Mouse (Mus musculus) stomach, embryonic 16.5 days (tissue): ENCODE results near the gene Kcnk12. TPM values are rescaled to one million over a fixed set of nuclear protein-coding genes. Genes with fewer than 3 reads are reported as not detected.

Experiments used
- ATAC-seq: fragments of 200-750 bp; cut with Nextera tagmentation; 2 replicates; pipeline ENCODE4 v1.8.0; 2017; ENCODE audit warnings: moderate number of reproducible peaks, moderate TSS enrichment; ENCODE audit not compliant: insufficient read depth, low FRiP score
- H3K27ac ChIP-seq: fragments of 300-500 bp; sonication (generic); 2 replicates; pipeline ENCODE4 v1.5.1; 2014; ENCODE audit warnings: low read length
- H3K27me3 ChIP-seq: fragments of 300-500 bp; sonication (generic); 2 replicates; pipeline ENCODE4 v1.6.1; 2014; ENCODE audit warnings: low read length, control low read depth, mixed read lengths; ENCODE audit not compliant: control insufficient read depth, insufficient read depth
- H3K36me3 ChIP-seq: fragments of 300-500 bp; sonication (generic); 2 replicates; pipeline ENCODE4 v1.6.1; 2014; ENCODE audit warnings: low read length; ENCODE audit not compliant: control insufficient read depth, insufficient read depth
- H3K4me1 ChIP-seq: fragments of 300-500 bp; sonication (generic); 2 replicates; pipeline ENCODE4 v1.6.1; 2014; ENCODE audit warnings: low read length, control low read depth, mixed read lengths; ENCODE audit not compliant: control insufficient read depth, insufficient read depth
- H3K4me2 ChIP-seq: fragments of 300-500 bp; sonication (generic); 2 replicates; pipeline ENCODE4 v1.6.1; 2014; ENCODE audit warnings: low read depth, low read length, mixed read lengths
- H3K4me3 ChIP-seq: fragments of 300-500 bp; sonication (generic); replicated peaks from 2 replicates; pipeline ENCODE4 v1.5.1; 2014; ENCODE audit warnings: mild to moderate bottlenecking, low read length
- H3K9ac ChIP-seq: fragments of 300-500 bp; sonication (generic); 2 replicates; pipeline ENCODE4 v1.6.1; 2014; ENCODE audit warnings: low read length
- H3K9me3 ChIP-seq: fragments of 300-500 bp; sonication (generic); replicated peaks from 2 replicates; pipeline ENCODE4 v1.6.1; 2016; ENCODE audit warnings: low read length, control low read depth; ENCODE audit not compliant: control insufficient read depth
- WGBS: fragments of 180-500 bp; shearing (Covaris S2); extraction: QIAGEN DNeasy Blood & Tissue Kit; methylation state at CpG from one replicate; pipeline ENCODE4 v1.1.7; 2014; 5-methylcytosine and 5-hydroxymethylcytosine counted together
- polyA plus RNA-seq: library from polyadenylated mRNA; unstranded; fragments of >200 nt; fragmentation: Nextera tagmentation; extraction: Ambion mirVana; gene quantifications from 2 replicates; pipeline ENCODE4 v1.2.1, GENCODE M21; 2015

Kcnk12 gene
- polyA plus RNA-seq, 1 experiment from 2014 or later = not detected

- Histone ChIP-seq H3K4me1 (no peaks in the 10 kb centered on the region), H3K4me3 (no peak overlapping the region), H3K9me3 (no peaks in the 10 kb centered on the region), H3K4me2 (no peak overlapping the region), H3K9ac (no peak overlapping the region), H3K36me3 (no peaks in the 10 kb centered on the region), H3K27ac (no peak overlapping the region), H3K27me3 (no peaks in the 10 kb centered on the region)
- 89% methylated on average over 8 of the region's 8 CpGs for WGBS
- no peak for ATAC-seq
These were observed 22.8 kb downstream of the Kcnk12 start for GRCm38 (mm10) chr17:87774982-87775381.

DNA sequence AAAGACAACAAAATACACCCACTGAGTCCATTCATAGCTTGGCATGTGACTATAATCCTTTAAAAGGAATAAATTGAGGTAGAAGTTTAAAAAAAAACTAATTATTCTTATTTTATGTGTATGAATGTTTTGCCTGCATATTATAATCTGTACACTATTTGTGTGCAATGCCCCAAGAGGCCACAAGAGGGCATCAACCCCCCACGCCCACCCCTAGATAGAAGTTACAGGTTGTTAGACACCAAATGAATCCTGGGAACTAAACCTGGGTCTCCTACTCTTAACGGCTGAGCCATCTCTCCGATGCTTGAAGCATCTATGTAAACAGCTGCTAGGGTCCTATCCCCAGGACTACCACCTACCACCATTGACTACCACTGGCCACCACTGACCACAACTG is 24.6 kb downstream of the Kcnk12 start:
- no peak overlapping the region for H3K4me3 ChIP-seq
- ATAC-seq = no peak
- 76% methylated on average over 3 of the region's 3 CpGs for WGBS

DNA sequence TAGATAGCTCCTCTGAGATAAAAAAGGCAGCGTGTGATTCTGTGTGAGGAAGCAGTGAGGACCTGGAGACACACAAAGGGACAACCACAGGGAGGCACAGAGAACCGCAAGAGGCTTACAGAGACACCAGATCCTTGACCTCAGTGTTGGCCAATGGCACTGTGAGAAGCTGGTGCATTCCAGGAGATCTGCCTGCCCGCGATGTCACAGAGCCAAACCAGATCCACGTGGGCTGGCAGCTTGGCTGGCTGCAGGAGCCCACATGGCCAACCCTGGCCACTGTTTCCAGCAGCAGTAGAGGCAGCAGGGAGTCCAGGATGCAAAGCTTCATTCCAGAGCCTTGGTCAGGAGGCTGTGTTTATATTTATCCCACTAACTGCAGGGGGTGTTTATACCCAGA is 27.0 kb downstream of the Kcnk12 start:
- H3K27me3 ChIP-seq = no peaks in the 10 kb centered on the region
- WGBS = 48% methylated on average over 5 of the region's 5 CpGs
- no peak for ATAC-seq

More for the DNA sequence above, 24.6 kb downstream of the Kcnk12 start:
- Histone ChIP-seq H3K27ac (no peak overlapping the region), H3K4me1 (no peaks in the 10 kb centered on the region), H3K4me2 (no peak overlapping the region), H3K27me3 (no peaks in the 10 kb centered on the region), H3K9me3 (no peaks in the 10 kb centered on the region), H3K36me3 (no peaks in the 10 kb centered on the region), H3K9ac (no peak overlapping the region)

GRCm38 (mm10) chr17:87766888-87767287 is 30.9 kb downstream of the Kcnk12 start:
- Histone ChIP-seq H3K9ac (no peak overlapping the region), H3K4me2 (no peak overlapping the region), H3K4me3 (no peak overlapping the region), H3K9me3 (no peaks in the 10 kb centered on the region), H3K27ac (no peak overlapping the region), H3K27me3 (no peaks in the 10 kb centered on the region), H3K4me1 (no peaks in the 10 kb centered on the region), H3K36me3 (no peaks in the 10 kb centered on the region)
- 86% methylated on average over 6 of the region's 6 CpGs for WGBS
- ATAC-seq = no peak

More for the DNA sequence above, 27.0 kb downstream of the Kcnk12 start:
- Histone ChIP-seq H3K4me2 (no peak overlapping the region), H3K36me3 (no peaks in the 10 kb centered on the region), H3K9ac (no peak overlapping the region), H3K9me3 (no peaks in the 10 kb centered on the region), H3K4me1 (no peaks in the 10 kb centered on the region), H3K4me3 (no peak overlapping the region), H3K27ac (no peak overlapping the region)

DNA sequence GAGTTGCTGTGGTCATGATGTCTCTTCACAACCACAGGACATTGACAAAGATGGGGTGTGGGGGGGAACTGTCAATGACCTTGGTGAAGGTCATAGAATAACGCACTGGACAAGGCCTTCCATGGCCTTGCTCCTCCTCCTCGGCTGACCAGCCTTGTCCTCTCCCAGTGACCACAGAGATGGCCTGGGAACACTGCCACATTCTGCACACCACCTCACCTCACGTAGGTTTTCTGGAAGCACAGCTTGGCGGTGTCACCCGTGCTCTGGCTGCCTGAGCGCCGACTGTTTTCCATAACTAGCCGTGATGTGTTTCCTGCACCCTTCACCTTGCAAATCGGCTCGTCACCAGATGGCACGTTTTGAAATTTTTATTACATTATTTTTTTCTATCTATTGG is 32.8 kb downstream of the Kcnk12 start:
- H3K27ac ChIP-seq = no peak overlapping the region
- no peak overlapping the region for H3K9ac ChIP-seq
- no peak overlapping the region for H3K4me2 ChIP-seq
- no peaks in the 10 kb centered on the region for H3K9me3 ChIP-seq
- H3K4me1 ChIP-seq = no peaks in the 10 kb centered on the region
- no peaks in the 10 kb centered on the region for H3K27me3 ChIP-seq
- H3K36me3 ChIP-seq = no peaks in the 10 kb centered on the region
- H3K4me3 ChIP-seq = no peak overlapping the region
- no peak for ATAC-seq
- WGBS = 91% methylated on average over 11 of the region's 11 CpGs

- H3K4me1 ChIP-seq = no peaks in the 10 kb centered on the region
- WGBS = 53% methylated on average over 7 of the region's 7 CpGs
- ATAC-seq = no peak
These were observed 34.6 kb downstream of the Kcnk12 start for GRCm38 (mm10) chr17:87763146-87763545.

DNA sequence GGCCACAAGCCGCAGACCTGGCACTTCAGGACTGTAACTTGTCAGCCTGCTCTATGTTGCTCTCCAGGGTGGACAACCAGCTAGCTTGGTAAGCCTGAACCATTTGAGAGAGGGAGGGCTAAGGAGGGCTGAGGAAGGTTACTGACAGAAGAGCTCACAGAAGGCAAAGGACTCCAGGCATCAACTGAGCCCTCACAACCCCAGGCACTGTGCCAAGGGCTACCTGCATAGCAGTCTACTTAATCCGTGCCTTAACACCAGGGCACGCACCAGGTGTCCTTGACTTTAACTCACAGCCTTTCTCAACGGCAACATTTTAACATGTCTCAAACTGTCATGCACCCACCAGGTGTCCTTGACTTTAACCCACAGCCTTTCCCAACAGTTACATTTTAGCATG is 37.5 kb downstream of the Kcnk12 start:
- no peaks in the 10 kb centered on the region for H3K36me3 ChIP-seq
- ATAC-seq = no peak
- 75% methylated on average over 4 of the region's 4 CpGs for whole genome bisulfite sequencing

More at GRCm38 (mm10) chr17:87763146-87763545, 34.6 kb downstream of the Kcnk12 start:
- Histone ChIP-seq H3K4me2 (no peak overlapping the region), H3K9ac (no peak overlapping the region), H3K36me3 (no peaks in the 10 kb centered on the region), H3K27me3 (no peaks in the 10 kb centered on the region), H3K9me3 (no peaks in the 10 kb centered on the region), H3K27ac (no peak overlapping the region), H3K4me3 (no peak overlapping the region)

DNA sequence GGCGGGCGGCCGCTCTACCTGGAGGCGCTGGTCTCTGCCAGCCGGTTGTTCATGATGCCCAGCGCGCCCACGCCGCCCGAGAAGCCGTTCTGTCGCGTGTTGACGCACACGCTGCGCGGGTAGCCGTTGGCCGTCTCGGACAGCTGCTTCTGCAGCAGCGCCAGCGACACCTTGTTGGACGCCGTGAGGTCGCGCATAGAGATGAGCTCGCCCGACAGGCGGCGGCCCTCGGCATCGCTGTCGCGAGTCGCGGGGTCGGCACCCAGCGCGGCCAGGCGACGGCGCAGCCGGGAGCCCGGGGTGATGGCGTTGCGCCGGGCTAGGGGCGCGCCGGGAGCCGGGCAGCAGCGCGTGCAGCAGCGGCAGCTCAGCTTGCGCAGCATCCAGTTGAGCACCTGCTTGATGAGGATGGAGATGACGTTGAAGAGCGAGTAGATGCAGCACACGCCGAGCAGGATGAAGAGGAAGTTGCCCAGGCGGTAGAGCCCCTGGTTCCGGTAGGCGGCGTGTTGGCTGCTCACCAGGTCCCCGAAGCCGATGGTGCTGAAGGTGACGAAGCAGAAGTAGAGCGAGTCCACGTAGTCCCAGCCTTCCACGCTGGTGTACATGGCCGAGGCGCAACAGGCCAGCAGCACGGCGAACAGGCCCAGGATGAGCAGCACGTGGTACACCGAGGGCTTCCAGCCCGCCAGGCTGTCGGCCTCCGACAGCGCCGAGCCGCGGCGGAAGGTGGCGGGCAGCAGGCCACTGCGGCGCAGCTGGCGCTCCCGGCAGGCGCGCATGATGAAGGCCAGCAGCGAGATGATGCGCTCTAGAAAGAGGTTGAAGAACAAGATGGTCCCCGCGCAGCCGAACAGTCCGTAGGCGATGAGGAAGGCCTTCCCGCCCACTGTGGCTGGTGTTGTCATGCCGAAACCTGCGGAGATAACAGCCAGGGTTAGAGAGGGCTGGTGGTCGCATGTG is 51.6 kb downstream of the Kcnk12 start:
- Histone ChIP-seq H3K4me1 (peaks cover 10% of the 10 kb centered on the region; the same call in 1 of the 2 replicates), H3K4me2 (peak overlapping the region; percentile 77), H3K27me3 (peaks cover 43% of the 10 kb centered on the region), H3K9me3 (0 out of 2 replicates have a peak, but pooled peaks cover 3% of the 10 kb centered on the region), H3K36me3 (no peaks in the 10 kb centered on the region), H3K27ac (no peak overlapping the region), H3K9ac (peak overlapping the region; percentile 7), H3K4me3 (peak overlapping the region; percentile 53)
- 3% methylated on average over 101 of the region's 101 CpGs for WGBS
- ATAC-seq = peak; percentile 78

More for the DNA sequence above, 37.5 kb downstream of the Kcnk12 start:
- Histone ChIP-seq H3K4me2 (no peak overlapping the region), H3K9ac (no peak overlapping the region), H3K27ac (no peak overlapping the region), H3K4me1 (no peaks in the 10 kb centered on the region), H3K27me3 (no peaks in the 10 kb centered on the region), H3K4me3 (no peak overlapping the region), H3K9me3 (no peaks in the 10 kb centered on the region)
